Mouse (Mus musculus) WW6 (cell line): ENCODE data around the gene Rapgef4.
A peak's percentile ranks its signal among the peaks of the same experiment; 100 is the strongest.

ENCODE experiments used
- DNase-seq: peaks from one replicate; pipeline ENCODE4 v3.0.0-alpha.2; 2013; ENCODE audit warnings: low read depth, low spot score

Gene Rapgef4

GRCm38 (mm10) chr2:72269651-72270341, 288.8 kb downstream of the Rapgef4 start:
- no peak for DNase-seq

GRCm38 (mm10) chr2:72278247-72278873, 297.3 kb downstream of the Rapgef4 start:
- no peak for DNase-seq

- no peak for DNase-seq
Observed at GRCm38 (mm10) chr2:72280524-72280923, 299.5 kb downstream of the Rapgef4 start.

GRCm38 (mm10) chr2:72281971-72282370, 300.9 kb downstream of the Rapgef4 start:
- DNase-seq, result no peak

GRCm38 (mm10) chr2:72282733-72283132, 301.7 kb downstream of the Rapgef4 start:
- DNase-seq, result no peak

- DNase-seq, result no peak
Observed at GRCm38 (mm10) chr2:72284689-72285088, 303.6 kb downstream of the Rapgef4 start.

GRCm38 (mm10) chr2:72285256-72285887, 304.3 kb downstream of the Rapgef4 start, which contains the start of gene Map3k20:
TSS of gene Map3k20 (plus strand) at chr2:72285637.
- peak; percentile 16 for DNase-seq

- no peak for DNase-seq
Observed at GRCm38 (mm10) chr2:72285888-72286661, 305.0 kb downstream of the Rapgef4 start.

- DNase-seq, result no peak
Observed at GRCm38 (mm10) chr2:72287142-72287541, 306.1 kb downstream of the Rapgef4 start.

GRCm38 (mm10) chr2:72288932-72289534, 308.0 kb downstream of the Rapgef4 start:
- DNase-seq, result no peak

GRCm38 (mm10) chr2:72291103-72291502, 310.1 kb downstream of the Rapgef4 start:
- no peak for DNase-seq

- no peak for DNase-seq
Observed at GRCm38 (mm10) chr2:72292573-72292972, 311.5 kb downstream of the Rapgef4 start.

GRCm38 (mm10) chr2:72294994-72295393, 314.0 kb downstream of the Rapgef4 start:
- DNase-seq, result no peak

GRCm38 (mm10) chr2:72296984-72297715, 316.1 kb downstream of the Rapgef4 start:
- no peak for DNase-seq

GRCm38 (mm10) chr2:72297716-72298082, 316.7 kb downstream of the Rapgef4 start:
- DNase-seq, result no peak

- no peak for DNase-seq
Observed at GRCm38 (mm10) chr2:72298406-72298805, 317.4 kb downstream of the Rapgef4 start.

GRCm38 (mm10) chr2:72301194-72301916, 320.3 kb downstream of the Rapgef4 start:
- DNase-seq, result no peak

GRCm38 (mm10) chr2:72305738-72306137, 324.7 kb downstream of the Rapgef4 start:
- DNase-seq, result no peak
